Mouse (Mus musculus) limb, embryonic 14.5 days (tissue): ENCODE measurements around the gene Gas6. TPM values are rescaled to one million over a fixed set of nuclear protein-coding genes. Genes with fewer than 3 reads are reported as not detected.

ENCODE experiments used
- ATAC-seq: fragments of 200-750 bp; cut with Nextera tagmentation; 2 replicates; pipeline ENCODE4 v1.8.0; 2017; ENCODE audit warnings: low read depth, moderate number of reproducible peaks, moderate TSS enrichment; ENCODE audit not compliant: low FRiP score
- DNase-seq: peaks from one replicate; pipeline ENCODE4 v3.0.0-alpha.2; 2015; ENCODE audit warnings: low spot score
- H3K27ac ChIP-seq: fragments of 300-500 bp; sonication (generic); replicated peaks from 2 replicates; pipeline ENCODE4 v1.5.1; 2014; ENCODE audit warnings: low read depth, mild to moderate bottlenecking, low read length, moderate library complexity, mixed read lengths
- H3K27me3 ChIP-seq: fragments of 300-500 bp; sonication (generic); 2 replicates; pipeline ENCODE4 v1.6.1; 2014; ENCODE audit warnings: low read length, mixed read lengths; ENCODE audit not compliant: control insufficient read depth, insufficient read depth
- H3K36me3 ChIP-seq: fragments of 300-500 bp; sonication (generic); 2 replicates; pipeline ENCODE4 v1.6.1; 2014; ENCODE audit warnings: mild to moderate bottlenecking, low read length, moderate library complexity, mixed read lengths; ENCODE audit not compliant: control insufficient read depth, insufficient read depth
- H3K4me1 ChIP-seq: fragments of 300-500 bp; sonication (generic); 2 replicates; pipeline ENCODE4 v1.6.1; 2014; ENCODE audit warnings: antibody characterized with exemption, low read length, mixed read lengths; ENCODE audit not compliant: control insufficient read depth, insufficient read depth
- H3K4me2 ChIP-seq: fragments of 300-500 bp; sonication (generic); replicated peaks from 2 replicates; pipeline ENCODE4 v1.6.1; 2014; ENCODE audit warnings: low read depth, mild to moderate bottlenecking, low read length, moderate library complexity; ENCODE audit not compliant: severe bottlenecking
- H3K4me3 ChIP-seq: fragments of 300-500 bp; sonication (generic); replicated peaks from 2 replicates; pipeline ENCODE4 v1.5.1; 2014; ENCODE audit warnings: low read length
- H3K9ac ChIP-seq: fragments of 300-500 bp; sonication (generic); 2 replicates; pipeline ENCODE4 v1.6.1; 2014; ENCODE audit warnings: mild to moderate bottlenecking, low read depth, low read length, moderate library complexity; ENCODE audit not compliant: severe bottlenecking
- H3K9me3 ChIP-seq: fragments of 300-500 bp; sonication (generic); 2 replicates; pipeline ENCODE4 v1.6.1; 2016; ENCODE audit warnings: low read length; ENCODE audit not compliant: control insufficient read depth
- POLR2A ChIP-seq: fragments of 200-500 bp; IDR thresholded peaks from 2 replicates; pipeline ENCODE4 v1.8.0; 2012; ENCODE audit warnings: inconsistent platforms, mild to moderate bottlenecking, moderate library complexity, borderline replicate concordance; ENCODE audit not compliant: insufficient read depth, insufficient read length; ENCODE audit errors: extremely low read depth
- WGBS: fragments of 180-500 bp; shearing (Covaris S2); extraction: QIAGEN DNeasy Blood & Tissue Kit; methylation state at CpG from one replicate; pipeline ENCODE4 v1.1.7; 2014; 5-methylcytosine and 5-hydroxymethylcytosine counted together
- polyA plus RNA-seq, 2 experiments: library from polyadenylated mRNA; depleted of rRNA in 1 of 2; stranded (reverse) in 1 of 2; unstranded in 1 of 2; fragments of >200 nt; fragmentation: Nextera tagmentation in 1 of 2; extraction: Ambion mirVana in 1 of 2; gene quantifications; 2 replicates each; pipeline versions ENCODE4 v1.2.1 to v1.2.3; 2012 to 2014

Gene Gas6
- polyA plus RNA-seq, 2 experiments, result 32.7 to 48.6 TPM

GRCm38 (mm10) chr8:13434889-13435288, 59.4 kb downstream of the Gas6 start, which contains the start of gene Tmem255b:
Tmem255b (plus strand) TSS chr8:13435189.
- H3K27ac ChIP-seq, result no peak within 1 kb of the TSS
- no peaks in the 10 kb centered on the region for H3K36me3 ChIP-seq
- H3K9ac ChIP-seq, result no peak within 1 kb of the TSS
- TF ChIP-seq POLR2A, result no peak
- H3K27me3 ChIP-seq, result peaks cover 14% of the 10 kb centered on the region; the same call in 1 of the 2 replicates
- no peaks in the 10 kb centered on the region for H3K4me1 ChIP-seq
- DNase-seq (no peak), ATAC-seq (no peak)
- WGBS, result 20% methylated on average over 10 of the region's 10 CpGs
- H3K4me3 ChIP-seq, result no peak within 1 kb of the TSS
- no peak within 1 kb of the TSS for H3K4me2 ChIP-seq
- H3K9me3 ChIP-seq, result no peaks in the 10 kb centered on the region

- WGBS, result 84% methylated on average over 5 of the region's 5 CpGs
- no peak for TF ChIP-seq POLR2A
- peaks cover 14% of the 10 kb centered on the region; the same call in 1 of the 2 replicates for H3K27me3 ChIP-seq
- DNase-seq (no peak), ATAC-seq (no peak)
- no peak overlapping the region for H3K4me3 ChIP-seq
- no peaks in the 10 kb centered on the region for H3K9me3 ChIP-seq
- H3K27ac ChIP-seq, result no peak overlapping the region
- H3K36me3 ChIP-seq, result no peaks in the 10 kb centered on the region
- no peak overlapping the region for H3K4me2 ChIP-seq
- H3K9ac ChIP-seq, result no peak overlapping the region
- no peaks in the 10 kb centered on the region for H3K4me1 ChIP-seq
Measured at GRCm38 (mm10) chr8:13433130-13433529, 61.2 kb downstream of the Gas6 start.

GRCm38 (mm10) chr8:13430866-13431265, 63.4 kb downstream of the Gas6 start:
- Histone ChIP-seq H3K9ac (no peak overlapping the region), H3K4me3 (no peak overlapping the region), H3K27ac (no peak overlapping the region), H3K9me3 (no peaks in the 10 kb centered on the region), H3K36me3 (no peaks in the 10 kb centered on the region), H3K4me2 (no peak overlapping the region), H3K4me1 (no peaks in the 10 kb centered on the region), H3K27me3 (peaks cover 10% of the 10 kb centered on the region; the same call in 1 of the 2 replicates)
- ATAC-seq (no peak), DNase-seq (no peak)
- TF ChIP-seq POLR2A, result no peak

DNA sequence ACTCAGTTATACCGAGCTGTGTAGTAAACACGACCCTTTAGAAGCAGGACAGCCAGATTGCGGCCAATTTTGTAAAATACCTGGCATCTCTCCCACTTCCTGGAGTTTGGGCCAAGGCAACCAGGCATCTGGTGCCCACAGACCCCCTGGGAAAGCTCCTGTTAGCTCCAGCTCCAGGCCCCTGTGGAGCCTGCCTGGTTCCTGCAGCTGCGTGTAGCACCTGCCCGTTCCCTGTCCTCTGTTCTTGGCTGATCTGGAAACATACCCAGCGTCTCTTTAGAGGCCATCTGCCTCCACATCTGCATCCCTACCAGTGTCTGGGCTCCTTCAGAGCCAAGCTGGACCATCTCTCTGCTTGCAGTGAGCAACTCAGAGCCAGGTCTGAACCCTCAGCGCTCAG, 63.9 kb downstream of the Gas6 start:
- H3K4me2 ChIP-seq, result no peak overlapping the region
- DNase-seq, result no peak
- no peak for ATAC-seq
- H3K27ac ChIP-seq, result no peak overlapping the region
- H3K36me3 ChIP-seq, result no peaks in the 10 kb centered on the region
- peaks cover 8% of the 10 kb centered on the region; the same call in 1 of the 2 replicates for H3K27me3 ChIP-seq
- H3K4me3 ChIP-seq, result no peak overlapping the region
- WGBS, result 65% methylated on average over 7 of the region's 7 CpGs
- H3K9me3 ChIP-seq, result no peaks in the 10 kb centered on the region
- TF ChIP-seq POLR2A, result no peak
- H3K9ac ChIP-seq, result no peak overlapping the region
- no peaks in the 10 kb centered on the region for H3K4me1 ChIP-seq

- no peak overlapping the region for H3K27ac ChIP-seq
- H3K4me1 ChIP-seq, result no peaks in the 10 kb centered on the region
- ATAC-seq (no peak), DNase-seq (no peak)
- no peak overlapping the region for H3K9ac ChIP-seq
- H3K36me3 ChIP-seq, result no peaks in the 10 kb centered on the region
- TF ChIP-seq POLR2A, result no peak
- no peaks in the 10 kb centered on the region for H3K9me3 ChIP-seq
- no peaks in the 10 kb centered on the region for H3K27me3 ChIP-seq
- H3K4me2 ChIP-seq, result no peak overlapping the region
- H3K4me3 ChIP-seq, result no peak overlapping the region
- WGBS, result 75% methylated on average over 9 of the region's 9 CpGs
Measured at GRCm38 (mm10) chr8:13428156-13428555, 66.1 kb downstream of the Gas6 start.

DNA sequence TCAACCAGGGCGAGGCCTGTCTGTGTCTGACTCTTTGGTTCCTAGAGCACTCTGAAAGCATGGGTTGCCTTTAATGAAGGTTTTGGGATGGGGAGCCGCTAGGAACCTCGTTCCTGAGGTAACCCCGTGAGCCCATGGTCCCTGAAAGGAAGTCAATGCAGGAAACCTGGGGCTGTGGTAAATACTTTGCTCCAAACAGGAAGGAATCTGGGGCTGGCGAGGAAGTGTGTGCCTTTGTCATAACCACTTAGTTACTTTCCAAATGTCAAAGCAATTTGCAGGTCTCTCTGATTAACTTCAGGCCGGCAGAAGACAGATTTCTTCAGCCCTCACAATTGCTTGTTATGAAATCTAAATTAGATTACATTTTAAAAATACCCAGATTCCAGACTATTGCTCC, 66.9 kb downstream of the Gas6 start:
- Histone ChIP-seq H3K27me3 (no peaks in the 10 kb centered on the region), H3K4me3 (no peak overlapping the region), H3K36me3 (no peaks in the 10 kb centered on the region), H3K4me1 (no peaks in the 10 kb centered on the region), H3K4me2 (no peak overlapping the region), H3K9me3 (no peaks in the 10 kb centered on the region), H3K9ac (no peak overlapping the region), H3K27ac (no peak overlapping the region)
- TF ChIP-seq POLR2A, result no peak
- DNase-seq, result no peak
- WGBS, result 64% methylated on average over 6 of the region's 6 CpGs
- ATAC-seq, result no peak
